Comparison of ENCODE assay signal across 19 mouse cellular contexts in genomic region chr8:105620946-105621720, GRCm38 (mm10). TPM values are rescaled to one million over a fixed set of nuclear protein-coding genes. Genes with fewer than 3 reads are reported as not detected.
DNase-seq lines count a peak whose midpoint lies in the region; ATAC-seq and TF ChIP-seq lines count a peak whose summit lies in the region.
"Had no signal": no experiment of that assay in that cellular context is flagged by ENCODE, and none has a peak within 500 bp of the region (broad histone marks: within the 10 kb centered on the region; RNA-seq: fewer than 3 reads in every experiment).

No protein-coding gene starts in this region.

- ATAC-seq in heart, embryonic 15.5 days (replicated peaks; ENCODE audit: insufficient number of reproducible peaks, insufficient read depth, low FRiP score, low read depth): no peak
- no peak for ATAC-seq in midbrain, embryonic 13.5 days
- ATAC-seq in hindbrain, embryonic 15.5 days (ENCODE audit: low FRiP score, low read depth): no peak
- ATAC-seq in liver, embryonic 12.5 days: no peak
- ATAC-seq: CD4-positive, CD25-positive, alpha-beta regulatory T cell, adult 4 months had no signal

- peak overlapping the region; percentile 60; the same call in 1 of the 2 replicates for H3K27ac ChIP-seq in heart, embryonic 15.5 days
- H3K27ac ChIP-seq in midbrain, embryonic 13.5 days: peak overlapping the region; percentile 44
- H3K27ac ChIP-seq in midbrain, embryonic 10.5 days (replicated peaks): no peak overlapping the region
- peak overlapping the region; percentile 51; the same call in 1 of the 2 replicates for H3K27ac ChIP-seq in hindbrain, embryonic 15.5 days (replicated peaks)
- no peak overlapping the region for H3K27ac ChIP-seq in limb, embryonic 10.5 days
- no peak overlapping the region for H3K27ac ChIP-seq in liver, embryonic 12.5 days
- no peak overlapping the region; the same call in 1 of the 2 replicates for H3K27ac ChIP-seq in gastrocnemius, adult 2 months
- H3K27ac ChIP-seq: macrophage had no signal

- TF ChIP-seq CTCF in gastrocnemius, adult 2 months (IDR thresholded peaks at IDR 0.05): no peak

- H3K9ac ChIP-seq in heart, embryonic 15.5 days: no peak overlapping the region
- 0 out of 2 replicates have a peak overlapping the region, but pooled peaks have one; percentile 14 for H3K9ac ChIP-seq in midbrain, embryonic 13.5 days (replicated peaks)
- no peak overlapping the region for H3K9ac ChIP-seq in hindbrain, embryonic 15.5 days
- no peak overlapping the region for H3K9ac ChIP-seq in liver, embryonic 12.5 days
- H3K9ac ChIP-seq: lung, embryonic 14.5 days had no signal

- 85% methylated on average over 21 of the region's 21 CpGs for WGBS in heart, embryonic 15.5 days
- WGBS in midbrain, embryonic 13.5 days: 89% methylated on average over 21 of the region's 21 CpGs
- 93% methylated on average over 21 of the region's 21 CpGs for WGBS in midbrain, embryonic 10.5 days
- 89% methylated on average over 21 of the region's 21 CpGs for WGBS in hindbrain, embryonic 15.5 days
- 92% methylated on average over 21 of the region's 21 CpGs for WGBS in limb, embryonic 10.5 days
- WGBS in liver, embryonic 12.5 days (ENCODE audit: insufficient replicate concordance): 82% methylated on average over 21 of the region's 21 CpGs

- intact Hi-C loops in gastrocnemius, adult 2 months (cut with DNase I): no loop called here

- H3K4me3 ChIP-seq in heart, embryonic 15.5 days: no peak overlapping the region
- H3K4me3 ChIP-seq in midbrain, embryonic 13.5 days (replicated peaks): no peak overlapping the region
- H3K4me3 ChIP-seq in midbrain, embryonic 10.5 days: no peak overlapping the region
- no peak overlapping the region for H3K4me3 ChIP-seq in hindbrain, embryonic 15.5 days
- no peak overlapping the region for H3K4me3 ChIP-seq in limb, embryonic 10.5 days
- no peak overlapping the region for H3K4me3 ChIP-seq in liver, embryonic 12.5 days
- H3K4me3 ChIP-seq in gastrocnemius, adult 2 months: no peak overlapping the region

- H3K4me2 ChIP-seq in heart, embryonic 15.5 days: no peak overlapping the region
- H3K4me2 ChIP-seq in midbrain, embryonic 13.5 days (replicated peaks): no peak overlapping the region
- H3K4me2 ChIP-seq in hindbrain, embryonic 15.5 days: no peak overlapping the region
- H3K4me2 ChIP-seq in liver, embryonic 12.5 days: no peak overlapping the region
- H3K4me2 ChIP-seq: lung, embryonic 14.5 days had no signal

- H3K27me3 ChIP-seq in heart, embryonic 15.5 days: no peaks in the 10 kb centered on the region
- H3K27me3 ChIP-seq in midbrain, embryonic 13.5 days: no peaks in the 10 kb centered on the region
- peaks cover under 1% of the 10 kb centered on the region; the same call in 1 of the 2 replicates for H3K27me3 ChIP-seq in midbrain, embryonic 10.5 days (ENCODE audit: low read depth, poor library complexity, severe bottlenecking)
- H3K27me3 ChIP-seq in hindbrain, embryonic 15.5 days: no peaks in the 10 kb centered on the region
- H3K27me3 ChIP-seq in limb, embryonic 10.5 days (ENCODE audit: low read depth, poor library complexity, severe bottlenecking): no peaks in the 10 kb centered on the region
- no peaks in the 10 kb centered on the region for H3K27me3 ChIP-seq in liver, embryonic 12.5 days (replicated peaks)

- H3K9me3 ChIP-seq in heart, embryonic 15.5 days (replicated peaks): no peaks in the 10 kb centered on the region
- no peaks in the 10 kb centered on the region for H3K9me3 ChIP-seq in midbrain, embryonic 13.5 days
- no peaks in the 10 kb centered on the region for H3K9me3 ChIP-seq in midbrain, embryonic 10.5 days (replicated peaks)
- H3K9me3 ChIP-seq in hindbrain, embryonic 15.5 days: no peaks in the 10 kb centered on the region
- H3K9me3 ChIP-seq in limb, embryonic 10.5 days (replicated peaks): no peaks in the 10 kb centered on the region
- H3K9me3 ChIP-seq in liver, embryonic 12.5 days (replicated peaks): no peaks in the 10 kb centered on the region

- peaks cover 61% of the 10 kb centered on the region for H3K36me3 ChIP-seq in heart, embryonic 15.5 days
- H3K36me3 ChIP-seq in midbrain, embryonic 13.5 days: peaks cover 70% of the 10 kb centered on the region
- peaks cover 74% of the 10 kb centered on the region for H3K36me3 ChIP-seq in midbrain, embryonic 10.5 days
- peaks cover 56% of the 10 kb centered on the region for H3K36me3 ChIP-seq in hindbrain, embryonic 15.5 days
- H3K36me3 ChIP-seq in limb, embryonic 10.5 days: peaks cover 60% of the 10 kb centered on the region
- peaks cover 71% of the 10 kb centered on the region for H3K36me3 ChIP-seq in liver, embryonic 12.5 days

- DNase-seq in heart, adult 8-10 months (ENCODE audit: low spot score): no peak
- no peak for DNase-seq in midbrain, embryonic 10.5 days (ENCODE audit: low spot score)
- peak; percentile 28 for DNase-seq in limb, embryonic 10.5 days (ENCODE audit: low spot score)
- DNase-seq in gastrocnemius, adult 2 months: no peak
- DNase-seq: adrenal gland, adult 2 months; cerebellum, adult 2 months; kidney, adult 8-10 months; lung, embryonic 14.5 days; retina, postnatal 1 day had no signal

- H3K4me1 ChIP-seq in heart, embryonic 15.5 days (replicated peaks): peaks cover 25% of the 10 kb centered on the region
- H3K4me1 ChIP-seq in midbrain, embryonic 13.5 days (replicated peaks): peaks cover 34% of the 10 kb centered on the region
- H3K4me1 ChIP-seq in midbrain, embryonic 10.5 days: peaks cover 34% of the 10 kb centered on the region
- H3K4me1 ChIP-seq in hindbrain, embryonic 15.5 days (replicated peaks): peaks cover 18% of the 10 kb centered on the region
- H3K4me1 ChIP-seq in limb, embryonic 10.5 days: peaks cover 50% of the 10 kb centered on the region
- peaks cover 20% of the 10 kb centered on the region for H3K4me1 ChIP-seq in liver, embryonic 12.5 days

RNA-seq across cellular contexts. Expression of gene Ctcf, which starts 15.2 kb away (rescaled TPM):
- 64.5 and 77.1 TPM in 2 replicates for polyA plus RNA-seq in heart, embryonic 15.5 days (2015; fragmentation: Nextera tagmentation; extraction: Ambion mirVana)
- 10 to 100 TPM; 37.4 to 46.3 (median 40.7) TPM for total RNA-seq in heart, adult 8-10 months (2022)
- 135 and 136 TPM in 2 replicates for polyA plus RNA-seq in midbrain, embryonic 13.5 days (2015; fragmentation: Nextera tagmentation; extraction: Ambion mirVana)
- 137 TPM in 2 replicates for polyA plus RNA-seq in midbrain, embryonic 10.5 days (2016; fragmentation: Nextera tagmentation; extraction: Ambion mirVana)
- polyA plus RNA-seq in hindbrain, embryonic 15.5 days (2015; fragmentation: Nextera tagmentation; extraction: Ambion mirVana): 100 and 101 TPM in 2 replicates
- polyA plus RNA-seq in limb, embryonic 10.5 days (2016; fragmentation: Nextera tagmentation; extraction: Ambion mirVana): 132 and 157 TPM in 2 replicates
- polyA plus RNA-seq in liver, embryonic 12.5 days (2016; fragmentation: Nextera tagmentation; extraction: Ambion mirVana): 89.0 and 93.5 TPM in 2 replicates
- 10 to 100 TPM; 33.2 to 42.6 TPM for total RNA-seq in gastrocnemius, adult 2 months (2021)

RNA-seq across cellular contexts. Expression of gene Agrp, which starts 16.1 kb away (rescaled TPM):
- 0.24 and 0.29 TPM in 2 replicates for polyA plus RNA-seq in heart, embryonic 15.5 days (2015; fragmentation: Nextera tagmentation; extraction: Ambion mirVana)
- total RNA-seq in heart, adult 8-10 months (2022): not detected
- polyA plus RNA-seq in midbrain, embryonic 13.5 days (2015; fragmentation: Nextera tagmentation; extraction: Ambion mirVana): 0.80 and 1.1 TPM in 2 replicates
- polyA plus RNA-seq in midbrain, embryonic 10.5 days (2016; fragmentation: Nextera tagmentation; extraction: Ambion mirVana): 0.29 and 0.62 TPM in 2 replicates
- 0.56 and 0.80 TPM in 2 replicates for polyA plus RNA-seq in hindbrain, embryonic 15.5 days (2015; fragmentation: Nextera tagmentation; extraction: Ambion mirVana)
- polyA plus RNA-seq in limb, embryonic 10.5 days (2016; fragmentation: Nextera tagmentation; extraction: Ambion mirVana): 0.39 and 0.69 TPM in 2 replicates
- polyA plus RNA-seq in liver, embryonic 12.5 days (2016; fragmentation: Nextera tagmentation; extraction: Ambion mirVana): 0.22 TPM in 1 of 2 replicates, not detected in the other
- total RNA-seq in gastrocnemius, adult 2 months (2021): under 1 TPM in 1 of 2 experiments, not detected in 1; 0.75 TPM
- total RNA-seq: heart, adult 18-20 months; heart, postnatal 25 days; liver, adult 2 months; MEL had no signal
- polyA plus RNA-seq: liver, adult 2 months; macrophage had no signal

RNA-seq across cellular contexts. Expression of gene Ripor1, which starts 16.1 kb away (rescaled TPM):
- polyA plus RNA-seq in heart, embryonic 15.5 days (2015; fragmentation: Nextera tagmentation; extraction: Ambion mirVana): 27.9 and 36.5 TPM in 2 replicates
- total RNA-seq in heart, adult 8-10 months (2022): 10 to 100 TPM; 45.5 to 50.0 (median 47.4) TPM
- polyA plus RNA-seq in midbrain, embryonic 13.5 days (2015; fragmentation: Nextera tagmentation; extraction: Ambion mirVana): 22.6 and 25.9 TPM in 2 replicates
- 15.9 and 20.0 TPM in 2 replicates for polyA plus RNA-seq in midbrain, embryonic 10.5 days (2016; fragmentation: Nextera tagmentation; extraction: Ambion mirVana)
- polyA plus RNA-seq in hindbrain, embryonic 15.5 days (2015; fragmentation: Nextera tagmentation; extraction: Ambion mirVana): 35.2 and 39.3 TPM in 2 replicates
- 17.5 and 18.0 TPM in 2 replicates for polyA plus RNA-seq in limb, embryonic 10.5 days (2016; fragmentation: Nextera tagmentation; extraction: Ambion mirVana)
- 14.1 and 14.5 TPM in 2 replicates for polyA plus RNA-seq in liver, embryonic 12.5 days (2016; fragmentation: Nextera tagmentation; extraction: Ambion mirVana)
- total RNA-seq in gastrocnemius, adult 2 months (2021): 10 to 100 TPM; 15.7 to 20.6 TPM

RNA-seq across cellular contexts. Expression of gene Atp6v0d1, which starts 55.3 kb away (rescaled TPM):
- polyA plus RNA-seq in heart, embryonic 15.5 days (2015; fragmentation: Nextera tagmentation; extraction: Ambion mirVana): 50.0 and 63.3 TPM in 2 replicates
- 10 to 100 TPM; 41.6 to 53.8 (median 51.7) TPM for total RNA-seq in heart, adult 8-10 months (2022)
- 177 and 182 TPM in 2 replicates for polyA plus RNA-seq in midbrain, embryonic 13.5 days (2015; fragmentation: Nextera tagmentation; extraction: Ambion mirVana)
- polyA plus RNA-seq in midbrain, embryonic 10.5 days (2016; fragmentation: Nextera tagmentation; extraction: Ambion mirVana): 85.4 and 101 TPM in 2 replicates
- polyA plus RNA-seq in hindbrain, embryonic 15.5 days (2015; fragmentation: Nextera tagmentation; extraction: Ambion mirVana): 222 and 231 TPM in 2 replicates
- polyA plus RNA-seq in limb, embryonic 10.5 days (2016; fragmentation: Nextera tagmentation; extraction: Ambion mirVana): 58.3 and 68.6 TPM in 2 replicates
- 47.2 and 51.0 TPM in 2 replicates for polyA plus RNA-seq in liver, embryonic 12.5 days (2016; fragmentation: Nextera tagmentation; extraction: Ambion mirVana)
- 10 to 100 TPM; 40.3 to 41.6 TPM for total RNA-seq in gastrocnemius, adult 2 months (2021)

Comparison
In these comparisons a context has a peak if more than half of its experiments do, and no peak if none do; other contexts are left out.
1. H3K27ac ChIP-seq: peak in heart, embryonic 15.5 days (single experiment), midbrain, embryonic 13.5 days (single experiment) and hindbrain, embryonic 15.5 days (single experiment); none in midbrain, embryonic 10.5 days (single experiment), limb, embryonic 10.5 days (single experiment), liver, embryonic 12.5 days (single experiment) and gastrocnemius, adult 2 months (single experiment).